Mouse (Mus musculus) lung, postnatal 14 days (tissue): ENCODE measurements around the gene Prpf18.
"Not testable (repeated sequence)": the region's sequence is repeated elsewhere in the genome, so short reads cannot be mapped to it uniquely, and the experiment has no call there.

Source experiments
- DNase-seq: peaks from one replicate; pipeline ENCODE4 v3.0.0; 2021

The Prpf18 gene

GRCm38 (mm10) chr2:4614276-4614929 is 37.5 kb downstream of the Prpf18 start:
- DNase-seq, result not testable (repeated sequence)

DNA sequence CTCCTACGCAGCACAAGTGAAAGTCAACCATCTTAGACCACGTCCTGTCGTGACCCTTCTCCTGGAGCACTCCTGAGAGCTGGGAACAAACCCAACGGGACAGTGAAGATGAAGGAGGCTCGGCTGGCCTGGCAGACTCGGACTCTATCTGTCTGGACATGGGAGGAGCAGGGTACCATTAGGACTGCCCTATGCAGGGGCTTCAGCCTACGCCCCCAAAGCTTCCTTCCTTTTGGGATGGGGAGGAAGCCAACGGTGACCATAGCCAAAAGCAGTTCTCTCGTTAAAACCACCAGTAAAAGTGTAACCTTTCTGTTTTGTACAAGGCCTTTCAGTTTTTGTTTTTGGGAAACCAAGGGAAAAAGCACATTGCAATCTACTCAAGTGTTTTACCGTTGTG is 40.2 kb downstream of the Prpf18 start:
- DNase-seq, result no peak

DNA sequence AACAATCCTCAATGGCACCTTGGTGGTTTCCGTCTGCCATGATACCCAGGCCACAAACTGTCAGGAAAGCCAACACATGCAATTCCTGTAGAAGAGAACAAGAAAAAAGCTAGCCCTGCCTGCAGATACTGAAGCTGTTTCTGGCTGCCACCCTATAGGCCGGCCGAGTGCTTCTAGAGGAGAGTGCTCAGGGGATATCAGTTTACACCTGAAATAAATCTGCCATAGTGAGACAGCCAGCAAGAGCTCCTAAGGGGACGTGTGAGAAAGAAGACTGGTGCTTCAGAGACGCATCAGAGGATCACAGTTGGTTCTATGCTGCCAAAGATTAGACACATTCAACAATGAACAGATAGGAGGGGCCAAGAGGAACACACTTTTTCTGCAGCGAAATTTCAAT is 40.6 kb downstream of the Prpf18 start:
- DNase-seq, result no peak

- DNase-seq, result no peak
Measured at GRCm38 (mm10) chr2:4609433-4609832, 42.5 kb downstream of the Prpf18 start.

- no peak for DNase-seq
Measured at GRCm38 (mm10) chr2:4608253-4608652, 43.7 kb downstream of the Prpf18 start.

DNA sequence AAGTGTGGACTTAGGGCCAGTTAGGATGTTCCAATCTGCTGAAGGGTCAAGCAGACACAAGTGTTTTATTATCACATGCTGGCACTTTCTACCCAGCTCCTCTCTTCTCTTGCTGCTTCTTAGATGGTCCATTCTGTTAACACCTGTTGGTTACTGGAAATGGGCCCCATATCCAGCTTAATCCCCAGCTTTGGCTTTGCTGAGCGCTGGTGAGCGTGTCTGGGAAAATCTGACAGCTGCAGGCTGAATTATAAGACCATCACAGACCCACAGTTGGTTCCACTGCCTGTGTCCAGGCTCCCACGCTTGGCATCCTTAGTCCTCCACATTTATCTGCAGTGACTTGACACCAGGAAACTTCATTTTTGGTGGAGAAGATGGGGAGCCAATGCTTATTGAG is 45.4 kb downstream of the Prpf18 start:
- no peak for DNase-seq

DNA sequence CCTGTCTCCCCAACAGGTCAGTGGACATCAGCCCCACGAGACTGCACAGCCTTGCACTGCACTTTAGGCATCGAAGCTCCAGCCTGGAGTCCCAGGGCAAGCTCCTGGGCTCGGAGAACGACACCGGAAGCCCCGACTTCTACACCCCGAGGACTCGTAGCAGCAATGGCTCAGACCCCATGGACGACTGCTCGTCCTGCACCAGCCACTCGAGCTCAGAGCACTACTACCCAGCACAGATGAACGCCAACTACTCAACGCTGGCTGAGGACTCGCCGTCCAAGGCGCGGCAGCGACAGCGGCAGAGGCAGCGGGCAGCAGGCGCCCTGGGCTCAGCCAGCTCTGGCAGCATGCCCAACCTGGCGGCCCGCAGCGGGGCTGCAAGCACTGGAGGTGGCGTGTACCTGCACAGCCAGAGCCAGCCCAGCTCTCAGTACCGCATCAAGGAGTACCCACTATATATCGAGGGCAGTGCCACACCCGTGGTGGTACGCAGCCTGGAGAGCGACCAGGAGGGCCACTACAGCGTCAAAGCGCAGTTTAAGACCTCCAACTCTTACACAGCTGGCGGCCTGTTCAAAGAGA is 48.5 kb downstream of the Prpf18 start:
- DNase-seq, result no peak

- peak; percentile 81 for DNase-seq
Measured at GRCm38 (mm10) chr2:4601034-4601890, 50.7 kb downstream of the Prpf18 start.

DNA sequence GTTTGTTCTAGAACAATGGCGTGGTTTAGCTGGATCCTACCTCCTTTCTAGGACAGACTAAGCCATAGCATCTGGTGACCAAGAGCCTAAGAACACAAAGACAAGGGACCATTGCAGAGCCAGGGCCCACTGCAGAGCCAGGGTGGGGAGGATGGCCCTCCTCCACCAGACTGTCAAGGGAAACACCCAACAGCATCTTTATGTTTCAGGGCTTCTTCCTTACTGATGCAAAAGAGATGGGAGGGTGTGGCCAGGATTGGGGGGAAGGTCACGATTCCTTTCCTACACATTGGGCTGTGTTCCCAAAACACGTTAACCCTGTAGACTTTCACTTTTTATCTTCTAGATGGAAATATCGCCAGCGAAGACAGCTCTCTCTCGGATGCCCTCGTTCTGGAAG is 54.9 kb downstream of the Prpf18 start:
- no peak for DNase-seq

- no peak for DNase-seq
Measured at GRCm38 (mm10) chr2:4593878-4594387, 58.0 kb downstream of the Prpf18 start.

DNA sequence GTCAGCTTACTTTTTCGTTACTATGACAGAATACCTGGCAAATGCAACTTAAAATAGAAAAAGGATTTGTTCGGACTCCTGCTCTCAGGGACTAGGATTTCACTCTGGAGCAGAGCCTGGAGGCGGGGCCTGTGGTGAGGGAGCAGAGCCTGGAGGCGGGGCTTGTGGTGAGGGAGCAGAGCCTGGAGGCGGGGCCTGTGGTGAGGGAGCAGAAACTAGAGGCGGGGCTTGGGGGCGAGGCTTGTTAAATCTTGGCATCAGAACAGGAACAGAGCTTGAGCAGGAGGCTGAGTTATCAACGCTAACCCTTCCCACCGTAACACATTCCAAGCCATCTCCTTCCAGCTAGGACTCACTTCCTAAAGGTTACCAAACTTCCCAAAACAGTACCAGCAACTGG is 58.5 kb downstream of the Prpf18 start:
- peak; percentile 80 for DNase-seq

DNA sequence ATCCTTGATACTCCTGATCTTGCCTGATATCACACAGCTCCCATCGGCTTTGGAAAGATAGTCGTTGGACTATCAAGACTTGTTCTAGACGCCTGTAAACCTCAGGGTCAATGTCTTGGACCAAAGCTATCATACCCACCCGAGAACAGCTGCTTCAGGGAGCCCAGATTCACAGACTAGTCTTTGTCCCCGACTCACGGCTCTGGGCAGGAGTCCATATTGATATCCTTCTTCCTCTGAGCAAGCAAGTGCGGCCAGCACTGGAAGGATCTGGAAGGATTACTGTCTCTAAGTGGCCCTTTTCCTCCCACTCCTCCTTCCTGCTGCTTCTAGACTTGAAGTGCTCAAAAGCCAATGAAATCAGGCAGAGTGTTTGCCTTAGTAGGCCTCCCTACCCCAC is 59.2 kb downstream of the Prpf18 start:
- no peak for DNase-seq

DNA sequence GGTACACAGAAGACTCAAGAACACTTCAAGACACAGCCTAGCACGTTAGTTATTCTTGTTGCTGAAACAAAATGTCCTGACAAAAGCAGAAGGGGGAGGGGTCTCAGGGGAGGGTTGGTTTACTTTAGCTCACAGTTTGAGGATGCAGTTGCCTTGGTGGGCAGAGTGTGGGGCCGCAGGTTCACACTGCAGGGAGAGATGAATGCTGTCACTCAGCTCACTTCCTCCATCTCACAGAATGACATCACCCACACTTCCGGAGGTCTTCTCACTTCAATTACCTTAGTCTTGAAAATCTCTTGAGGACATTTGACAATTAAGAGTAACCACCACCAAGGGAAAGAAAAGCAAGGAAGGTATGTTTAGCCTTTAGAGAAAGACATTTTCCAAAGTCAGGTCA is 60.3 kb downstream of the Prpf18 start:
- no peak for DNase-seq

GRCm38 (mm10) chr2:4587685-4588409 is 64.1 kb downstream of the Prpf18 start:
- DNase-seq, result no peak

- peak; percentile 59 for DNase-seq
Measured at GRCm38 (mm10) chr2:4586245-4586644, 65.7 kb downstream of the Prpf18 start.

GRCm38 (mm10) chr2:4584252-4584651 is 67.7 kb downstream of the Prpf18 start:
- DNase-seq, result no peak

DNA sequence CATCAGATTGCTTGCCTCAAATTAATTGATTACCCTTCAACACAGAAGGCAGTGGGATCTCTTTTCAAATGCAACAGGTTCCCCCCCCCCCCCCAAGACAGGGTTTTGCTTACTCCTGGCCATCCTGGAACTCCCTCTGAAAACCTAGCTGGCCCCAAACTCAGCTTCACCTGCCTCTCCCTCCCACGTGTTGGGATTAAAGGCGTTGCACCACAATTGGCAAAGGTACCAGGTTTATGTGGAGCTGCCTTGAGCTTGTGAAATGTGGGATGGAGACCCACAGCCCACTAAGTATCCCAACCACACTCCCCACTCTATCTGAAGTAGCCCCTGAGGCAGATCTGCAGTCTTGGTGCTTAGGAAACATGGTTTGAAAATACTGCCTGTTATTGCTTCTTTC is 69.0 kb downstream of the Prpf18 start:
- DNase-seq, result no peak

DNA sequence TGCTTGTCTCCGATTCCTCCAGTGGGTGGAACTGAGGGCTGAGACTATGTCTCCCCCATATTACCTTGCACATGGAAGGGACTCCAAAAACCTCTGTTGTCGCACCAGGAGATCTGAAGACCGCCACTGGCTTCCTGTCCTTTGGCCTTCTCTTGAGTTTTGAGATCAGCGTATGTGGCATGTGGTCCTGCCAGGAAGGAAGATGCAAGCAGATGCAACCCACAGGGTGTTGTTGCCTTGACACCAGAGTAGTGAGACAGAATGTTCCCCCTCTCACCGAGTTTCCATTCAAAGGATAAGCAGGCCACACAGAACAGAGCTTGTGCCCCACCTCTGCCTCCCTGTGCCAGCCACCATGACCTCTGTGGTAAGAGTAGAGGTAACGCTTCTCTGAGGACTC is 71.2 kb downstream of the Prpf18 start:
- no peak for DNase-seq

DNA sequence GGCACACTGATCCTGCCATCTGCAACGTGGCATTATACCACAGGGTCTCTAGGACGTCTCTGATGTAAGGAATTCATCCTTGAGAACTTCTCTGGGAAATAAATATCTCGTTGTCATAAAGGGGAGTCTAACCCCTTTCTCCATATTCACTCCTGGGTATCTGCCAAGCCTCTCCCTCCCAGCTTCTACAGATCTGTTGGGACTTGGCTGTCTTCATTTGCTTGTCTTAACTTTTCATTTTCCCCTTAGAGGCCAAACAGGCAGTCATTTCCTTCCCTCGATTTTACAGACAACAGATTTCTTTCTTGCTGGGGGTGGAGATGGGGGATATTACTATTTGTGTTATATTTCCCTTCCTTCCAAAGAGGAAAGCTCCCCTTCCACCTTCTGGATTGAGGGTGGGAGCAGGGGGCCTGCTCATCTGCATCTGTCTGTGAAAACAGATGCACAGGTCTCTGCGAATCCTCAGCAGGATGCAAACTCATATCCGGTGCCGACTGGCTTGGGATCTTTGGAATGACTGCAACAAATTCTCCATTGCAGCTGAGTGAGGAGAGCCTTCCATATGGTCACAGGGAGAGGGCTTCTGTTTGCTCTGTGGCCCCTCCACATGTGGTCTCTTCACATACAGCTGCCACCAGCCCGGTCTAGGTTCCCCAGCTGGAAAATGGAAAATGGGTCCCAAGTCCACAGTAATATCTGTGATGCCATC is 72.4 kb downstream of the Prpf18 start:
- no peak for DNase-seq

- DNase-seq, result no peak
Measured at GRCm38 (mm10) chr2:4578291-4578690, 73.6 kb downstream of the Prpf18 start.

- DNase-seq, result no peak
Measured at GRCm38 (mm10) chr2:4575975-4576374, 75.9 kb downstream of the Prpf18 start.

- no peak for DNase-seq
Measured at GRCm38 (mm10) chr2:4575163-4575562, 76.8 kb downstream of the Prpf18 start.

- no peak for DNase-seq
Measured at GRCm38 (mm10) chr2:4574251-4574650, 77.7 kb downstream of the Prpf18 start.
